Mouse (Mus musculus): ENCODE data around the gene Adamts4.

- TF ChIP-seq CTCF (IDR thresholded peaks at IDR 0.05; ENCODE audit: control insufficient read depth, insufficient read depth, insufficient read length) (no peak), MAX (IDR thresholded peaks at IDR 0.05) (no peak), MYOD1 (IDR thresholded peaks at IDR 0.05; ENCODE audit: control insufficient read depth, insufficient read length, low read depth) (no peak), MYOG (IDR thresholded peaks at IDR 0.05; ENCODE audit: control insufficient read depth, extremely low read depth, insufficient read length) (no peak), USF1 (IDR thresholded peaks at IDR 0.05; ENCODE audit: low read depth) (no peak)
These were observed 10.1 kb downstream of the Adamts4 start for GRCm38 (mm10) chr1:171260316-171260715.

Data from C2C12 (cell line).